Mouse (Mus musculus) embryonic facial prominence, embryonic 11.5 days (tissue): ENCODE measurements around the gene Rpl36a-ps1. TPM values are rescaled to one million over a fixed set of nuclear protein-coding genes. Genes with fewer than 3 reads are reported as not detected.
"Not testable (repeated sequence)": the region's sequence is repeated elsewhere in the genome, so short reads cannot be mapped to it uniquely, and the experiment has no call there.

Source experiments
- ATAC-seq: fragments of 200-750 bp; cut with Nextera tagmentation; replicated peaks from 2 replicates; pipeline ENCODE4 v1.8.0; 2017; ENCODE audit warnings: low read depth; ENCODE audit not compliant: insufficient number of reproducible peaks, low FRiP score, low TSS enrichment
- DNase-seq: peaks from one replicate; pipeline ENCODE4 v3.0.0-alpha.2; 2015; ENCODE audit warnings: low spot score
- H3K27ac ChIP-seq: fragments of 300-500 bp; sonication (generic); replicated peaks from 2 replicates; pipeline ENCODE4 v1.5.1; 2014; ENCODE audit warnings: mild to moderate bottlenecking, low read depth, low read length, control low read depth
- H3K27me3 ChIP-seq: fragments of 300-500 bp; sonication (generic); 2 replicates; pipeline ENCODE4 v1.6.1; 2014; ENCODE audit warnings: mild to moderate bottlenecking, low read length, moderate library complexity, mixed read lengths; ENCODE audit not compliant: control insufficient read depth, insufficient read depth
- H3K36me3 ChIP-seq: fragments of 300-500 bp; sonication (generic); replicated peaks from 2 replicates; pipeline ENCODE4 v1.6.1; 2014; ENCODE audit warnings: low read depth, mild to moderate bottlenecking, low read length, moderate library complexity, mixed read lengths; ENCODE audit not compliant: control insufficient read depth, insufficient read depth
- H3K4me1 ChIP-seq: fragments of 300-500 bp; sonication (generic); 2 replicates; pipeline ENCODE4 v1.6.1; 2014; ENCODE audit warnings: low read length, mixed read lengths; ENCODE audit not compliant: control insufficient read depth, insufficient read depth
- H3K4me2 ChIP-seq: fragments of 300-500 bp; sonication (generic); 2 replicates; pipeline ENCODE4 v1.6.1; 2014; ENCODE audit warnings: low read depth, mild to moderate bottlenecking, control low read depth, low read length, moderate library complexity
- H3K4me3 ChIP-seq: fragments of 300-500 bp; sonication (generic); 2 replicates; pipeline ENCODE4 v1.5.1; 2014; ENCODE audit warnings: low read depth, low read length, control low read depth
- H3K9ac ChIP-seq: fragments of 300-500 bp; sonication (generic); replicated peaks from 2 replicates; pipeline ENCODE4 v1.6.1; 2014; ENCODE audit warnings: mild to moderate bottlenecking, control low read depth, low read length
- H3K9me3 ChIP-seq: fragments of 300-500 bp; sonication (generic); replicated peaks from 2 replicates; pipeline ENCODE4 v1.6.1; 2016; ENCODE audit warnings: mild to moderate bottlenecking, low read length, inconsistent platforms, mixed read lengths; ENCODE audit not compliant: control insufficient read depth
- WGBS: fragments of 180-500 bp; shearing (Covaris S2); extraction: QIAGEN DNeasy Blood & Tissue Kit; methylation state at CpG from one replicate; pipeline ENCODE4 v1.1.7; 2014; 5-methylcytosine and 5-hydroxymethylcytosine counted together
- polyA plus RNA-seq: library from polyadenylated mRNA; unstranded; fragments of >200 nt; fragmentation: Nextera tagmentation; extraction: Ambion mirVana; gene quantifications from 2 replicates; pipeline ENCODE4 v1.2.1, GENCODE M21; 2014

The Rpl36a-ps1 gene
- 2.5 TPM in 1 of 2 replicates, not detected in the other for polyA plus RNA-seq

DNA sequence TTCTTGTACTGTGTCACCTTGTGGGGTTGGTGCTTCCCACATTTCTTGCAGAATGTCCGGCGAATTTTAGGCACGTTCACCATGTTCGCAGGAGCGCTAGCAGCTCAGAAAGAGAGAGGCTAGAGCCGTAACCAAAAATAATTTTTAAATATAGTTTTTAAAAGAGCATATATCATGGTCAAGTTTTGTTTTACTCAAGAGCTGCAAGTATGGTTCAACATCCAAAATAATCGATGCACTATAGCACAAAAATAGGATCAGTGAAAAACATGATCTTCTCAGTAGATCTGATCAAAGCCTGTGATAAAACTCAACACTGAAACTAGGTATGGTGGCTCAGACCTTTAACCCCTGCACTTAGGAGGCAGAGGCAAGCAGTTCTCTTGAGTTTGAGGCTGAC lies at the start of gene Rpl36a-ps1:
TSS of gene Rpl36a-ps1 (minus strand) at position 101 of the 400 bp plus-strand sequence.
- WGBS: 91% methylated on average over 7 of the region's 7 CpGs
- no peaks in the 10 kb centered on the region for H3K4me1 ChIP-seq
- H3K27me3 ChIP-seq: no peaks in the 10 kb centered on the region
- H3K27ac ChIP-seq: no peak within 1 kb of the TSS
- no peaks in the 10 kb centered on the region for H3K9me3 ChIP-seq
- no peak within 1 kb of the TSS for H3K9ac ChIP-seq
- no peak within 1 kb of the TSS for H3K4me3 ChIP-seq
- H3K36me3 ChIP-seq: no peaks in the 10 kb centered on the region
- no peak within 1 kb of the TSS for H3K4me2 ChIP-seq
- no peak for ATAC-seq
- DNase-seq: no peak

DNA sequence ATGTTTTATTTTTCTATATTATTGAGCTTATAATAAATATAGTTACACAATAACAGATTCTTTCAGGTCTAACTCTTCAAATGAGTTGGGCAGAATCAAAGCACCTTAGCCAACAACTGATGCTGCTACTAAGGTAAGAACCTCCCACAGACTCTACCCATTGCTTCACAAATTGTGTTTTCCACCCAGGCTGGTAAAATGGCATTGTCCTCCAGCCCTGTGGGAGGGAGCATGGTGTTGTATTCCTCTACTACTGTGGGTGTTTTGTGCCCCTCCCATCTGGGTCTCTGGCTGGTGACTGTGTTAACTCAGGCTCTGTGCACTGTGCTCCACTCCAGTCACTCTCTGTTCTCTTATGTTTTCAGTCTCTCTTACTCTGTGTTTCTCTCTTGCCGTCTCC lies 49.4 kb upstream of the Rpl36a-ps1 start:
- H3K36me3 ChIP-seq: no peaks in the 10 kb centered on the region
- H3K27ac ChIP-seq: no peak overlapping the region
- H3K27me3 ChIP-seq: no peaks in the 10 kb centered on the region
- ATAC-seq (no peak), DNase-seq (no peak)
- H3K4me3 ChIP-seq: no peak overlapping the region
- H3K4me2 ChIP-seq: no peak overlapping the region
- no peaks in the 10 kb centered on the region for H3K9me3 ChIP-seq
- 63% methylated on average over 1 of the region's 1 CpGs for WGBS
- no peaks in the 10 kb centered on the region for H3K4me1 ChIP-seq
- H3K9ac ChIP-seq: no peak overlapping the region

DNA sequence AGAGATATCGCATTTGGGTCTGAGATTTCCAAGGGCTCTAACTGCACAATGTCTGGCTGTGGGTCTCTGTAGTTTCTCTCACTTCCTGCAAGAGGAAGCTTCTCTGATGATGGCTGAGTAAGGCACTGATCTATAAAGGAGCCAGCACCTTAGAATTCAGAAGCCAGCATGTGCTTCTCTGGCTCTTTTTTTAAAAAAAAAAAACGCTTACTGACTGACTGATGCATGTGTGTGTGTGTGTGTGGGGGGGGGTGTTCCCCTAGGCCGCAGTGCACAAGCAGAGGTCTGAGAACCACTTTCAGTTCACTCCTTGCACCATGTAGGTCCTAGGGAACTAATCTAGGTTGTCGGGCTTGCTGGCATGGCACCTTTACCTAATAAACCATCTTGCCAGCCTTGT lies 47.3 kb upstream of the Rpl36a-ps1 start:
- H3K9ac ChIP-seq: no peak overlapping the region
- no peak overlapping the region for H3K4me3 ChIP-seq
- ATAC-seq (no peak), DNase-seq (no peak)
- H3K27me3 ChIP-seq: no peaks in the 10 kb centered on the region
- no peaks in the 10 kb centered on the region for H3K4me1 ChIP-seq
- H3K27ac ChIP-seq: no peak overlapping the region
- no peaks in the 10 kb centered on the region for H3K9me3 ChIP-seq
- no peaks in the 10 kb centered on the region for H3K36me3 ChIP-seq
- WGBS: 75% methylated on average over 4 of the region's 4 CpGs
- no peak overlapping the region for H3K4me2 ChIP-seq

DNA sequence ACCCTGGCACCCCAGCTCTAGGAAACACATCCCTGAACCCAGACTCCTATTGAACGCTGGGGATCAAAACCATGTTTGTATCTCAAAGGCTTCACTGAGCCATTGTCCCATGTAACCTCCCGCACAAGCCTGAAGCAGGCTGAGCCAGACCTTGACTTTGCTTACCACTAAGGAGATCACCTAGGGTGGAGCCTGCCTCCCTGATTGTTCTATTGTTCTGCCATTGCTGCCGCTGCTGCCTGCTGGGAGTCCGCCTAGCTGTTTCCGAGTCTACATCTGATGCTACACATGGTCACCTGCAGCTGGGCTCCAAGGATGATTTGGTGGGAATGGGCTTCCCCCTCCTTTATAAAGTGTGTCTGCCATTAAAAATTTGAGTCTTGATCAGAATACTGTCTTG lies 45.2 kb upstream of the Rpl36a-ps1 start:
- H3K9ac ChIP-seq, H3K27ac ChIP-seq, H3K36me3 ChIP-seq, H3K4me2 ChIP-seq, DNase-seq, H3K4me3 ChIP-seq, ATAC-seq, H3K4me1 ChIP-seq, H3K9me3 ChIP-seq, H3K27me3 ChIP-seq: not testable (repeated sequence)
- 73% methylated on average over 5 of the region's 5 CpGs for WGBS

DNA sequence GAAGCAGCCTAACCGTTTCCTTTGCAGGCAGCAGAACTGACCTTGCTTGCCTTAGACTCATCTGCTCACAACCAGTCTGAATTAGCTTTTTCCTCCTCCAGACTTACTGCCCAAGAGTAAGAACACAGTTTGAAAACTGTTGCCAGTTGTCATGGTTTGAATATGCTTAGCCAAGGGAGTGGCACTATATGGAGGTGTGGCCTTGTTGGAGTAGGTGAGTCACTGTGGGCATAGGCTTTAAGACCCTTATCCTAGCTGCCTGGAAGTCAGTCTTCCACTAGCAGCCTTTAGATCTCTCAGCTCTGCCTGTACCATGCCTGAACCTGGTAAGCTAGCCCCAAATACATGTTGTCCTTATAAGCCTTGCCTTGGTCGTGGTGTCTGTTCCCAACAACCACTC lies 43.6 kb upstream of the Rpl36a-ps1 start:
- no peaks in the 10 kb centered on the region for H3K4me1 ChIP-seq
- no peak overlapping the region for H3K4me2 ChIP-seq
- ATAC-seq (no peak), DNase-seq (no peak)
- H3K27ac ChIP-seq: no peak overlapping the region
- H3K9me3 ChIP-seq: no peaks in the 10 kb centered on the region
- H3K36me3 ChIP-seq: no peaks in the 10 kb centered on the region; the same call in 1 of the 2 replicates
- H3K9ac ChIP-seq: no peak overlapping the region
- H3K27me3 ChIP-seq: no peaks in the 10 kb centered on the region
- H3K4me3 ChIP-seq: no peak overlapping the region
- WGBS: 87% methylated on average over 2 of the region's 2 CpGs

DNA sequence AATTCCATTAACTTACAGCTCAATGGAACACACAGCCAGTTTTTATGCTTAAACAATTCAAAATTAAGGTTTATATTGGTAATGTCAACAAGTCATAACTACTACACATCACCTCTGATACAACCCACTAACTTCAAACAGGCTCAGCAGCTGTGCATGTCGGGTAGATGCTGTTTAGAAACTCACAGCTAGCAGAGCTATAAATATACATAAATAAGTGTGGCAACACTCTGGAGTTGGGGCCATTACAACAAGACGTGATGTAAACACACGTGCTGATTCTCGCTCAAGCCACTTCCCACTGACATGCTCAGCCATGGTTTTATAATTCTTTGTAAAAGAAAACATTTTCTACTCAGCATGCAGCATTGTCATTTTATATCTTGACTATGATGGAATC lies 41.9 kb upstream of the Rpl36a-ps1 start:
- Histone ChIP-seq H3K27ac (no peak overlapping the region), H3K36me3 (no peaks in the 10 kb centered on the region; the same call in 1 of the 2 replicates), H3K9me3 (no peaks in the 10 kb centered on the region), H3K4me3 (no peak overlapping the region), H3K27me3 (no peaks in the 10 kb centered on the region), H3K4me1 (no peaks in the 10 kb centered on the region), H3K4me2 (no peak overlapping the region), H3K9ac (no peak overlapping the region)
- DNase-seq: no peak
- no peak for ATAC-seq
- 86% methylated on average over 4 of the region's 4 CpGs for WGBS

DNA sequence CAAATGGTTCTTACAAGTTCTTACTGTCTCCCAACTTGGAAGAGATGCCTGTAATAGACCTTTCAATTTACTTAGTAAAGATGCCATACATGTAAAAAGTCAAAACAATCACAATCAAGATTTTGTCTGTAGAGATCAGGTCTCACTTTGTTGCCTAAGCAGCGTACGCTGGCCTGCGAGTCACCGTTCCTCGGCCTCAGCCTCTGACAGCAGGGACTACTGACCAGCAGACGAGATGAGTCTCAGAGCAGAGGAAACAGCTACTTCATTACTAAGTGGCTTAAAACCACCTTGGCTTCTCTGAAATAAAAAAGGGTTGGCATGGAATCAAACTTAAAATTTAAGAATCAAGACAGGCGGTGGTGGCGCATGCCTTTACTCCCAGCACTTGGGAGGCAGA lies 40.7 kb upstream of the Rpl36a-ps1 start:
- H3K27ac ChIP-seq, ATAC-seq, H3K27me3 ChIP-seq, H3K4me1 ChIP-seq, H3K4me3 ChIP-seq, H3K9me3 ChIP-seq, H3K36me3 ChIP-seq, H3K9ac ChIP-seq, H3K4me2 ChIP-seq, DNase-seq: not testable (repeated sequence)
- WGBS: 94% methylated on average over 8 of the region's 8 CpGs

DNA sequence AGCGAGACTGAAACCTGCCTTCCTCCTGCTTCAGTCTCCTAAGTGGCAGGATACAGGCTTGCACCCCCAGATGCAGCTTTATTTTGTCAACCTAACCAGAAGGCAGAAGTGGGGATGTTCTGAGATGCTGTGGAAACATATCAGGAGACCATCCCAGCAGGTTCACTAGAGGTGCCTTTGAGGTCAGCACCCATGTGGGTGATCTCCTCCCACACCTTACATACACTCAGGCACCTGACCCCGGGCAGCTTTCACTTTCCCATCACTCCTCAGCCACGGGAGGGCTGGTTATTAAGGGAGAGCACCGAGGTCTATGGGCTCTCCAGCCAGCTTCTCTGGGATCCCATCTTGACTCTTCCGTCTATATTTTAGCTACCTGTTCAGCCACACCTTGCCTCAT lies 38.5 kb upstream of the Rpl36a-ps1 start:
- H3K4me2 ChIP-seq: no peak overlapping the region
- no peak for DNase-seq

More for the DNA sequence above, 38.5 kb upstream of the Rpl36a-ps1 start:
- Histone ChIP-seq H3K9ac (no peak overlapping the region), H3K27ac (no peak overlapping the region), H3K4me1 (no peaks in the 10 kb centered on the region), H3K9me3 (no peaks in the 10 kb centered on the region), H3K27me3 (no peaks in the 10 kb centered on the region), H3K36me3 (no peaks in the 10 kb centered on the region; the same call in 1 of the 2 replicates), H3K4me3 (no peak overlapping the region)
- ATAC-seq: no peak
- 84% methylated on average over 5 of the region's 5 CpGs for WGBS
